Mouse (Mus musculus) forebrain, postnatal 0 days (tissue): ENCODE measurements around the gene Sept8. TPM values are rescaled to one million over a fixed set of nuclear protein-coding genes. Genes with fewer than 3 reads are reported as not detected.
"Not testable (repeated sequence)": the region's sequence is repeated elsewhere in the genome, so short reads cannot be mapped to it uniquely, and the experiment has no call there.

Source experiments
- ATAC-seq: fragments of 200-750 bp; cut with Nextera tagmentation; 2 replicates; pipeline ENCODE4 v1.8.0; 2017; ENCODE audit warnings: mild to moderate bottlenecking, moderate library complexity
- DNase-seq: peaks from one replicate; pipeline ENCODE4 v3.0.0-alpha.2; 2015
- H3K27ac ChIP-seq: fragments of 300-500 bp; sonication (generic); 2 replicates; pipeline ENCODE4 v1.5.1; 2014; ENCODE audit warnings: low read depth, mild to moderate bottlenecking, antibody characterized with exemption, low read length, moderate library complexity, mixed read lengths
- H3K27me3 ChIP-seq: fragments of 300-500 bp; sonication (generic); 2 replicates; pipeline ENCODE4 v1.6.1; 2014; ENCODE audit warnings: mild to moderate bottlenecking, low read length, mixed read lengths; ENCODE audit not compliant: insufficient read depth
- H3K36me3 ChIP-seq: fragments of 300-500 bp; sonication (generic); 2 replicates; pipeline ENCODE4 v1.6.1; 2014; ENCODE audit warnings: mild to moderate bottlenecking, moderate library complexity; ENCODE audit not compliant: insufficient read depth
- H3K4me1 ChIP-seq: fragments of 300-500 bp; sonication (generic); 2 replicates; pipeline ENCODE4 v1.6.1; 2014; ENCODE audit warnings: antibody characterized with exemption; ENCODE audit not compliant: insufficient read depth
- H3K4me2 ChIP-seq: fragments of 300-500 bp; sonication (generic); 2 replicates; pipeline ENCODE4 v1.6.1; 2014; ENCODE audit warnings: low read depth, mild to moderate bottlenecking, moderate library complexity
- H3K4me3 ChIP-seq: fragments of 300-500 bp; sonication (generic); 2 replicates; pipeline ENCODE4 v1.5.1; 2014; ENCODE audit warnings: low read depth, low read length, mixed read lengths
- H3K9ac ChIP-seq: fragments of 300-500 bp; sonication (generic); 2 replicates; pipeline ENCODE4 v1.6.1; 2014; ENCODE audit warnings: mild to moderate bottlenecking
- H3K9me3 ChIP-seq: fragments of 300-500 bp; sonication (generic); 2 replicates; pipeline ENCODE4 v1.6.1; 2016; ENCODE audit warnings: low read length
- CTCF ChIP-seq: sonication (generic); IDR thresholded peaks from 2 replicates; pipeline ENCODE4 v1.5.1; 2016; ENCODE audit warnings: antibody characterized with exemption, control low read depth, low read depth
- WGBS: fragments of 180-500 bp; shearing (Covaris S2); extraction: QIAGEN DNeasy Blood & Tissue Kit; methylation state at CpG from one replicate; pipeline ENCODE4 v1.1.7; 2014; 5-methylcytosine and 5-hydroxymethylcytosine counted together
- polyA plus RNA-seq: library from polyadenylated mRNA; unstranded; fragments of >200 nt; fragmentation: Nextera tagmentation; extraction: Ambion mirVana; gene quantifications from 2 replicates; pipeline ENCODE4 v1.2.1, GENCODE M21; 2015
- total RNA-seq: library from RNA; depleted of rRNA; stranded (reverse); fragments of >200 nt; gene quantifications from 2 replicates; pipeline ENCODE4 v1.2.3, GENCODE M21; 2014

Gene Sept8
- total and polyA plus RNA-seq, 2 experiments from 2014 or later = 18.2 to 40.9 TPM

DNA sequence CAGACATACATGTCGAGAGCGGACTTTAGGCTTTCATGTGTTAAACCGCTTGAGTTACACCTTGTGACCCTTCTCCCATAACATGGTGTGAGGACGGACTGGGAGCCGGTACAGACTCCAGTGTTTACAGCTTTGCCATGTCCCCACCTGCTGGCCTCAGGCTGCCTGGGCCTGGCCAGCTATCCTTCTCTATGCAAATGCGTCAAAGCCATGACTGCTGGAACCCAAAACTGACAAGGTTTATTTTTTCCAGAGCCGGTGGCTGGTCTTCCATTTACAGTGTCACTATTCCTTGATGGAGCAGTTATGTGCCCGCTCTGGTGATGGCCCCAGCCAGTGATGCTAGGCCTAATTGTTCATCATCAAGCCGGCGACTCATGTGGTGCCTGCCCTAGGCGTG is 22.2 kb downstream of the Sept8 start:
- TF ChIP-seq CTCF = 0 out of 2 replicates have a peak, but pooled peaks have one; percentile 11
- Histone ChIP-seq H3K36me3 (peaks cover 22% of the 10 kb centered on the region), H3K27me3 (no peaks in the 10 kb centered on the region), H3K4me2 (no peak overlapping the region), H3K4me1 (no peaks in the 10 kb centered on the region), H3K27ac (no peak overlapping the region), H3K9ac (no peak overlapping the region), H3K9me3 (no peaks in the 10 kb centered on the region), H3K4me3 (no peak overlapping the region)
- WGBS = 86% methylated on average over 11 of the region's 11 CpGs
- DNase-seq = no peak
- no peak for ATAC-seq

DNA sequence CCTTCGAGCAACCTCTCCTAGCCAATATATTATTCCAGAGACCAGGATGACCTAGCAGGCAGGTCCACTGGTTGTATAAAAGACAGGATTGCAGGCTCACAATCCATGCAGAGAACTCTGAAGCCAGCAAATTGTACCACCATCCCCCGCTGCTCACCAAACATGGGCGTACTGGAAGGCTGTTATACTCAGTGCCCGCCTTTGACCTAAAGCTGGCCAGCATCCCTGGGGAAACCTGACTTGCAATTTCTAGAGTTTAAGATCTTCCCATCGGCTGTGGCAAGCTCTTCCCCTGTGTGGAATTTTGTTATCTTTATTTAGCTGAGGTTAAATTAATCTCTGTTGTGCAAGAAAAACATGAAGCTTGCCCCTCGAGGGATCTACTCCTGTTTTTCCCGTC is 24.0 kb downstream of the Sept8 start:
- no peak overlapping the region for H3K27ac ChIP-seq
- H3K4me2 ChIP-seq = no peak overlapping the region
- DNase-seq (no peak), ATAC-seq (no peak)
- H3K9me3 ChIP-seq = no peaks in the 10 kb centered on the region
- H3K27me3 ChIP-seq = no peaks in the 10 kb centered on the region
- no peaks in the 10 kb centered on the region for H3K4me1 ChIP-seq
- H3K4me3 ChIP-seq = no peak overlapping the region
- no peak overlapping the region for H3K9ac ChIP-seq
- TF ChIP-seq CTCF = no peak
- H3K36me3 ChIP-seq = peaks cover 6% of the 10 kb centered on the region
- 83% methylated on average over 7 of the region's 7 CpGs for WGBS

DNA sequence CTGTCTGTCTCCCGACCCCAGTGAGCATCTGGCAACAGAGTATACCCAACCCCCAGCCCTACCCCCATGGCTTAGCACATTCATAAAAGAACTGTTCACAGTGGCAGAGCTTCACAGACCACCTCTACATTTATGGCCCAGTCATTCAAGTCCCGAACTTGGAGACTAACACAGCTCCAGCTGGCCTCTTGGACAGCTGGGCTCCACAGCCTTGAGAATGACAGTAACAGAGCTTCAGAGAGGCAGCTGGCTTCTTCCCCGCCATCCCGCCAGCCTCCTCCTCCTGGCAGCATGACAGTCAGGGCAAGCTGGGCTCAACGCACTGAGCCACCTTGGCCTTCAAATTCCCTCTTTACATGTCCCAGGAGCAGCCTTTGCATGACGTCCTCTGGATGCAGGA is 27.2 kb downstream of the Sept8 start:
- H3K4me3 ChIP-seq = no peak overlapping the region
- no peaks in the 10 kb centered on the region for H3K9me3 ChIP-seq
- H3K27ac ChIP-seq = no peak overlapping the region
- H3K4me1 ChIP-seq = no peaks in the 10 kb centered on the region
- peaks cover 6% of the 10 kb centered on the region for H3K36me3 ChIP-seq
- no peak overlapping the region for H3K4me2 ChIP-seq
- H3K27me3 ChIP-seq = no peaks in the 10 kb centered on the region
- ATAC-seq (peak; percentile 25; the same call in 1 of the 2 replicates), DNase-seq (no peak)
- TF ChIP-seq CTCF = no peak
- 38% methylated on average over 6 of the region's 6 CpGs for WGBS
- no peak overlapping the region for H3K9ac ChIP-seq

DNA sequence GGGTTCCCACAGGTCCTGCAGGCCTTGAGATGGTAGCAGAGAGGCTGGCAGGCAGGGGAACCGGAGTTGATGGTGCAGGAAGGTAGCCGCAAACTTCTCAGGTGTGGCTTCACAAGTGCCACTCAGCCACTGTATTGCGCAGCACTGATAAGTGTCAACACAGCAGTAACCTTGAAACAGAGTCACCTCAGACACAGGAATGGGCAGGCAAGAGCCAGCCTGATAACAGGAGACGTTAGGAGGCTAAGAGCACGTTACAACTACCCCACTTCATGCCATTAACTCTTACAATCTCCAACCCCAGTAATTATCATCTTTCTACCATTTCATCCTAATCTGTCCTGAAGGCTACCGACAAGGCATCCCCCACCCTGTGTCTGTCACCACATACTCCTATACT is 28.5 kb downstream of the Sept8 start:
- Histone ChIP-seq H3K4me2 (no peak overlapping the region), H3K27me3 (no peaks in the 10 kb centered on the region), H3K27ac (no peak overlapping the region), H3K36me3 (no peaks in the 10 kb centered on the region), H3K9ac (no peak overlapping the region), H3K4me1 (no peaks in the 10 kb centered on the region), H3K9me3 (no peaks in the 10 kb centered on the region), H3K4me3 (no peak overlapping the region)
- TF ChIP-seq CTCF = no peak
- WGBS = 93% methylated on average over 6 of the region's 6 CpGs
- no peak for DNase-seq
- no peak for ATAC-seq

DNA sequence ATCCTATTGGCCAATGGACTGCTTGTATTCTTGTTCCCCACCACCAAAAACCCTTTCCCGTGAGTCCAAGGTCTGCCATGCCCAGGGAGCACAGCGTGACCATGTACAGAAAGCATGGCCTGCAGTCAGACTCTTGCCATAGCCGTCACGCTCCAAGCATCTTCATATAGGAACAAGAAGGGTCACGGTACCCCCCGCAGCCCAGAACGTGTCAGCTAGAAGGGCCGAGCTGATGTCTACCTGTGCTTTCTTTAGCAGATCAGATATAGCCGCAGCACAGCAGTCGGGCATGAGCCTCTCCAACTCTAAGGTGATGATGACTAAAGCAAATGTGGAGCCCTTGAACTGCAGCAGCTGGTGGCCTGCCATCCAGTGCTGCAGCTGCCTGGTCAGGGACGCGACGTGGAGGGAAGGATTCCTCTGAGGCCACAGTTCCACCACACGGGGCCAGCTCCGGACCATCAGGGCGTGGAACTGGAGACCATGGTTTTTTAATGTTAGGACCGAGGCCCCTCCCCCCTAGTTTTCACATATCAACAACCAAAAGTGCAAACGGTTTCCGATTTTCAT is 29.1 kb downstream of the Sept8 start:
- Histone ChIP-seq H3K9ac (no peak overlapping the region), H3K27me3 (no peaks in the 10 kb centered on the region), H3K4me3 (no peak overlapping the region), H3K9me3 (no peaks in the 10 kb centered on the region), H3K27ac (no peak overlapping the region), H3K4me2 (no peak overlapping the region), H3K36me3 (no peaks in the 10 kb centered on the region), H3K4me1 (no peaks in the 10 kb centered on the region)
- no peak for TF ChIP-seq CTCF
- DNase-seq (no peak), ATAC-seq (no peak)
- 92% methylated on average over 19 of the region's 19 CpGs for WGBS

DNA sequence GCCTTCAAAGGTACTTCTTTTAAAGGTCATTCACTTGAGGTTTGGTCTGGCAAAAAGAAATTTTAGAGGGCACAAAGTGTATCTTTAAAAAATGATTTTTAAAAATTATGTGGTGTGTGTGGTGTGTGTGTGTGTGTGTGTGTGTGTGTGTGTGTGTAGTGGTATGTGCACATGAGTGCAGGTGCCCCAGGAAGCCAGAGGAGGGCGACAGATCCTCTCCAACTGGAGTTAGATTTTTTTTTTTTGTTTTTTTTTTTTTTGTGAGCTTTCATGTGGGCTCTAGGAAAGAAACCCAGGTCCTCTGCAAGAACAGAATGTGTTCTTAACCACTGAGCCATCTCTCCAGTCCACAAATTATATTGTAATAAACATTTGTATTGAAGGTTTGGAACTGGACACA is 31.7 kb downstream of the Sept8 start:
- Histone ChIP-seq H3K9ac (no peak overlapping the region), H3K9me3 (no peaks in the 10 kb centered on the region), H3K36me3 (no peaks in the 10 kb centered on the region), H3K27ac (no peak overlapping the region), H3K4me1 (no peaks in the 10 kb centered on the region), H3K4me3 (no peak overlapping the region), H3K27me3 (no peaks in the 10 kb centered on the region), H3K4me2 (no peak overlapping the region)
- DNase-seq = no peak
- 88% methylated on average over 1 of the region's 1 CpGs for WGBS
- no peak for ATAC-seq
- TF ChIP-seq CTCF = no peak

DNA sequence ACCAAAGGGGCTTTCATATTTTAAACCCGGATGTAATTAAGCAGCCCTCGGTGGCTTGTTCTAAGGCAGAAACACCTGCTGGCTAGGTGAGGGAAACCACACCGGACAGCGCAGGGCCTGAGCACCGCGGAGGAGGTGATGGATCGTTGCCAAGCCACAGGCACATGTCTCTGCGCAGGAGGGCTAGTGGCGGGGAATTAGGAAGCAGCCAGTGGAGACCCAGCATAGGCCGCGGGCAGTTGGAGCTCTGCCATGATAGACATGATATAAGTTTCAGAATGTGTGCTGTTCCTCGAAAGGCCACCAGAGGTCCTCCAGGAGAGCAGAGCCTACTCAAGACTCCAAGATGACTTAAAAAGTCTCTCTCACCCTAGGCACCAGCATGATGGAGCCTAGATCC is 32.7 kb downstream of the Sept8 start:
- no peak overlapping the region for H3K9ac ChIP-seq
- no peaks in the 10 kb centered on the region for H3K4me1 ChIP-seq
- no peaks in the 10 kb centered on the region for H3K9me3 ChIP-seq
- ATAC-seq (no peak), DNase-seq (peak; percentile 26)
- TF ChIP-seq CTCF = peak; percentile 29; the same call in 1 of the 2 replicates
- no peak overlapping the region for H3K27ac ChIP-seq
- H3K27me3 ChIP-seq = no peaks in the 10 kb centered on the region
- WGBS = 68% methylated on average over 12 of the region's 12 CpGs
- no peaks in the 10 kb centered on the region for H3K36me3 ChIP-seq
- H3K4me2 ChIP-seq = no peak overlapping the region
- H3K4me3 ChIP-seq = no peak overlapping the region

DNA sequence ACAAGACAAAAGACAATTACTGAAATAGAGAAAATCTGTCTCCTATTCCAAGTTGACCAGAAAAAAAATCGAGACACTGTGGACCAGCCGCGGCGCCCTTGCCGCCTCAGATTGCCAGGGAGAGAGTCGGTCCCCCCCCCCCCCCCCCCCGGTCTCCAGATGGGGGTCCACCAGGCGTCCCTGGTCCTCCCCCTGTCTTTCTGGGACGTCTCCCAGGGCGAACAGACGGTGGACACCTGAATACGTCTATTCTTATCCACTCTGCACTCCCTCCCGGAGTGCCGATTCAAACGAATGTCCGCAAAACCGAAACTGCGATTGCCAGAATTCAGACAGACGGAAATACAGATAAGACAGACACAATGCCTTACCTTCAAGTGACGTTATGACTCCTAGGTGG is 37.5 kb downstream of the Sept8 start:
- 90% methylated on average over 9 of the region's 20 CpGs for WGBS
- H3K27ac ChIP-seq, H3K4me3 ChIP-seq, H3K9me3 ChIP-seq, H3K4me2 ChIP-seq, H3K27me3 ChIP-seq, H3K4me1 ChIP-seq, ATAC-seq, H3K9ac ChIP-seq, DNase-seq, H3K36me3 ChIP-seq: not testable (repeated sequence)

DNA sequence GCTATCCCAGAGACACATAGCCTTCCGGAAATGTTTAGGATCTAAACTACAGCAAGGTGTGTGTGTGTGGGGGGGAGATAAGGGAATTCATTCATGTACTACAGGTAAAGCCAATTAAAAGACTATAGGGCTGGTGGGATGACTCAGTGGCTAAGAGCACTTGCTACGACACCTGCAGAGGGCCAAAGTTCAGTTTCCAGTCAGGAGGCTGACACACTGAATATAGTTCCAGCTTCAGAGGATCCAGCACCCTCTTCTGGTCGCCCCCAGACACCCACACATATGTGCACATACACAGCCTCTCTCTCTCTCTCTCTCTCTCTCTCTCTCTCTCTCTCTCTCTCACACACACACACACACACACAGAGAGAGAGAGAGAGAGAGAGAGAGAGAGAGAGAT is 38.9 kb downstream of the Sept8 start:
- WGBS = 100% methylated on average over 1 of the region's 3 CpGs
- not testable (repeated sequence) for H3K9ac ChIP-seq, H3K9me3 ChIP-seq, H3K4me3 ChIP-seq, H3K27me3 ChIP-seq, H3K4me2 ChIP-seq, H3K27ac ChIP-seq, H3K36me3 ChIP-seq, DNase-seq, H3K4me1 ChIP-seq, ATAC-seq

DNA sequence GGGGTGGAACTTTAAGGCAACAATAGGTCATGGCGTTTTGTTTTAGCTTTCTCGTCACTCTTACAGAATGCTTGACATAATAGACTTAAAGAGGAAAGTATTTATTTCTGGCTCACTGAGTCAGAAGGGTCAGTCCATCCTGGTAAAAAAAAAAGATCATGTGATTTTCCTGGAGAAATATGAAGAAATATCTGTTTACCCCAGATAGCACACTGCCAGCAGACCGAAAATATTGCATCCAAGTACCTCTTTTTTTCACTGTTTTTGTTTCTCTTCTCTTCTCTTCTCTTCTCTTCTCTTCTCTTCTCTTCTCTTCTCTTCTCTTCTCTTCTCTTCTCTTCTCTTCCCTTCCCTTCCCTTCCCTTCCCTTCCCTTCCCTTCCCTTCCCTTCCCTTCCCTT is 40.9 kb downstream of the Sept8 start:
- H3K4me1 ChIP-seq, ATAC-seq, H3K4me2 ChIP-seq, H3K36me3 ChIP-seq, H3K4me3 ChIP-seq, H3K9ac ChIP-seq, H3K27ac ChIP-seq, H3K27me3 ChIP-seq, DNase-seq, H3K9me3 ChIP-seq: not testable (repeated sequence)
- 80% methylated on average over 1 of the region's 3 CpGs for WGBS
